Comparison of ENCODE assay signal across 22 mouse cellular contexts in genomic region chr19:56920232-56920631, GRCm38 (mm10). TPM values are rescaled to one million over a fixed set of nuclear protein-coding genes. Genes with fewer than 3 reads are reported as not detected.
A peak's percentile ranks its signal among the peaks of the same experiment; 100 is the strongest.
DNase-seq lines count a peak whose midpoint lies in the region; ATAC-seq and TF ChIP-seq lines count a peak whose summit lies in the region.
"Had no signal": no experiment of that assay in that cellular context is flagged by ENCODE, and none has a peak within 500 bp of the region (broad histone marks: within the 10 kb centered on the region; RNA-seq: fewer than 3 reads in every experiment).

No protein-coding gene starts in this region.

- TF ChIP-seq POLR2A in heart, adult 2 months (IDR thresholded peaks at IDR 0.05; ENCODE audit: insufficient read depth, low read depth, low read length): no peak
- no peak for TF ChIP-seq POLR2A in kidney, adult 2 months (IDR thresholded peaks at IDR 0.05; ENCODE audit: low read depth, low read length)

- H3K4me2 ChIP-seq in kidney, embryonic 16.5 days (replicated peaks; ENCODE audit: low read depth, low read length): no peak overlapping the region
- H3K4me2 ChIP-seq in midbrain, embryonic 11.5 days: no peak overlapping the region
- H3K4me2 ChIP-seq in midbrain, embryonic 15.5 days: no peak overlapping the region
- H3K4me2 ChIP-seq: forebrain, embryonic 13.5 days; hindbrain, embryonic 12.5 days; limb, embryonic 12.5 days; liver, embryonic 11.5 days; midbrain, embryonic 13.5 days; neural tube, embryonic 15.5 days had no signal

- intact Hi-C loops in heart, adult 2 months (cut with DNase I): loop anchor here (5.0 to 10.0 kb wide), 2 partner anchors 217 to 405 kb away; no protein-coding TSS in a partner anchor

- H3K9me3 ChIP-seq in kidney, embryonic 16.5 days (ENCODE audit: low read length): no peaks in the 10 kb centered on the region
- H3K9me3 ChIP-seq in midbrain, embryonic 11.5 days (ENCODE audit: control insufficient read depth, low read length): no peaks in the 10 kb centered on the region
- H3K9me3 ChIP-seq in midbrain, embryonic 15.5 days: no peaks in the 10 kb centered on the region
- H3K9me3 ChIP-seq: forebrain, embryonic 13.5 days; hindbrain, embryonic 12.5 days; limb, embryonic 12.5 days; midbrain, embryonic 13.5 days; neural tube, embryonic 15.5 days had no signal

- 87% methylated on average over 13 of the region's 13 CpGs for WGBS in heart, adult 2 months
- WGBS in kidney, embryonic 16.5 days: 86% methylated on average over 13 of the region's 13 CpGs
- 86% methylated on average over 13 of the region's 13 CpGs for WGBS in kidney, adult 2 months
- WGBS in midbrain, embryonic 11.5 days: 94% methylated on average over 13 of the region's 13 CpGs
- WGBS in midbrain, embryonic 15.5 days: 94% methylated on average over 13 of the region's 13 CpGs

- TF ChIP-seq CTCF in heart, adult 2 months (IDR thresholded peaks at IDR 0.05): no peak
- no peak for TF ChIP-seq CTCF in kidney, adult 2 months (conservative IDR thresholded peaks at IDR 0.05; ENCODE audit: insufficient read depth, insufficient read length, low read depth, low read length)

- no peaks in the 10 kb centered on the region for H3K4me1 ChIP-seq in heart, adult 2 months (ENCODE audit: control insufficient read depth, insufficient read depth, low read length)
- peaks cover 8% of the 10 kb centered on the region for H3K4me1 ChIP-seq in kidney, embryonic 16.5 days (ENCODE audit: insufficient read depth, low read length)
- peaks cover 2% of the 10 kb centered on the region; the same call in 1 of the 2 replicates for H3K4me1 ChIP-seq in kidney, adult 2 months (ENCODE audit: control insufficient read depth, insufficient read depth, low read length)
- H3K4me1 ChIP-seq in midbrain, embryonic 11.5 days (ENCODE audit: control insufficient read depth, insufficient read depth, low read length): no peaks in the 10 kb centered on the region
- H3K4me1 ChIP-seq in midbrain, embryonic 15.5 days: no peaks in the 10 kb centered on the region
- H3K4me1 ChIP-seq: forebrain, embryonic 13.5 days; hindbrain, embryonic 12.5 days; limb, embryonic 12.5 days; megakaryocyte, embryonic 14.5 days; neural tube, embryonic 15.5 days had no signal

- no peak for ATAC-seq in kidney, embryonic 16.5 days (ENCODE audit: low FRiP score, low TSS enrichment)
- ATAC-seq in midbrain, embryonic 11.5 days (ENCODE audit: low FRiP score): peak; percentile 22; the same call in 1 of the 2 replicates
- no peak for ATAC-seq in midbrain, embryonic 15.5 days (replicated peaks)
- ATAC-seq: CD4-positive, CD25-positive, alpha-beta regulatory T cell, adult 4 months; inflammation-experienced regulatory T-cells, adult 6 months had no signal

- H3K9ac ChIP-seq in heart, adult 2 months (ENCODE audit: low read depth, low read length): no peak overlapping the region
- peak overlapping the region; percentile 29; the same call in 1 of the 2 replicates for H3K9ac ChIP-seq in kidney, embryonic 16.5 days (replicated peaks; ENCODE audit: low read length)
- no peak overlapping the region for H3K9ac ChIP-seq in midbrain, embryonic 11.5 days (ENCODE audit: low read length)
- H3K9ac ChIP-seq in midbrain, embryonic 15.5 days: no peak overlapping the region
- H3K9ac ChIP-seq: forebrain, embryonic 13.5 days; hindbrain, embryonic 12.5 days; limb, embryonic 12.5 days; midbrain, embryonic 13.5 days; neural tube, embryonic 15.5 days had no signal

- DNase-seq in heart, adult 2 months: no peak
- no peak for DNase-seq in heart, adult 8-10 months (ENCODE audit: low spot score)
- no peak for DNase-seq in kidney, adult 2 months
- DNase-seq in midbrain, embryonic 11.5 days (ENCODE audit: low spot score, missing footprints): peak; percentile 60
- DNase-seq in frontal cortex, postnatal 36 days (ENCODE audit: low spot score in 2 of 2): no peak

- H3K36me3 ChIP-seq in heart, adult 2 months (ENCODE audit: control insufficient read depth, insufficient read depth, low read length): no peaks in the 10 kb centered on the region
- H3K36me3 ChIP-seq in kidney, embryonic 16.5 days (ENCODE audit: insufficient read depth, low read length): no peaks in the 10 kb centered on the region; the same call in 1 of the 2 replicates
- no peaks in the 10 kb centered on the region for H3K36me3 ChIP-seq in kidney, adult 2 months (ENCODE audit: control insufficient read depth, insufficient read depth, low read length)
- no peaks in the 10 kb centered on the region for H3K36me3 ChIP-seq in midbrain, embryonic 11.5 days (ENCODE audit: control insufficient read depth, insufficient read depth, low read length)
- no peaks in the 10 kb centered on the region for H3K36me3 ChIP-seq in midbrain, embryonic 15.5 days (replicated peaks)
- H3K36me3 ChIP-seq: hindbrain, embryonic 12.5 days; limb, embryonic 12.5 days; midbrain, embryonic 13.5 days; neural tube, embryonic 15.5 days had no signal

- peak overlapping the region; percentile 21; the same call in 1 of the 2 replicates for H3K27ac ChIP-seq in heart, adult 2 months
- peak overlapping the region; percentile 65 for H3K27ac ChIP-seq in kidney, embryonic 16.5 days (ENCODE audit: low read length)
- no peak overlapping the region for H3K27ac ChIP-seq in kidney, adult 2 months (ENCODE audit: insufficient read depth, low read depth, low read length)
- H3K27ac ChIP-seq in midbrain, embryonic 11.5 days (ENCODE audit: low read depth, low read length): no peak overlapping the region
- H3K27ac ChIP-seq in midbrain, embryonic 15.5 days: no peak overlapping the region
- H3K27ac ChIP-seq: forebrain, embryonic 13.5 days; hindbrain, embryonic 12.5 days; limb, embryonic 12.5 days; midbrain, embryonic 13.5 days; neural tube, embryonic 15.5 days had no signal

- H3K79me2 ChIP-seq in heart, adult 2 months (replicated peaks; ENCODE audit: control insufficient read depth, insufficient read depth, low read length): no peaks in the 10 kb centered on the region

- no peaks in the 10 kb centered on the region for H3K27me3 ChIP-seq in heart, adult 2 months (ENCODE audit: control insufficient read depth, insufficient read depth, low read length)
- H3K27me3 ChIP-seq in kidney, embryonic 16.5 days (ENCODE audit: insufficient read depth, low read length): no peaks in the 10 kb centered on the region
- no peaks in the 10 kb centered on the region for H3K27me3 ChIP-seq in kidney, adult 2 months (replicated peaks; ENCODE audit: control insufficient read depth, insufficient read depth, low read length)
- H3K27me3 ChIP-seq in midbrain, embryonic 11.5 days (ENCODE audit: control insufficient read depth, insufficient read depth, low read length): no peaks in the 10 kb centered on the region
- no peaks in the 10 kb centered on the region for H3K27me3 ChIP-seq in midbrain, embryonic 15.5 days (replicated peaks)
- H3K27me3 ChIP-seq: forebrain, embryonic 13.5 days; hindbrain, embryonic 12.5 days; limb, embryonic 12.5 days; midbrain, embryonic 13.5 days; neural tube, embryonic 15.5 days had no signal

- no peak overlapping the region for H3K4me3 ChIP-seq in heart, adult 2 months
- no peak overlapping the region for H3K4me3 ChIP-seq in kidney, embryonic 16.5 days (ENCODE audit: low read length)
- no peak overlapping the region for H3K4me3 ChIP-seq in kidney, adult 2 months (ENCODE audit: insufficient read depth, low read depth, low read length)
- no peak overlapping the region for H3K4me3 ChIP-seq in midbrain, embryonic 11.5 days (ENCODE audit: low read depth, low read length)
- no peak overlapping the region for H3K4me3 ChIP-seq in midbrain, embryonic 15.5 days
- H3K4me3 ChIP-seq: forebrain, embryonic 13.5 days; hindbrain, embryonic 12.5 days; limb, embryonic 12.5 days; megakaryocyte, embryonic 14.5 days; midbrain, embryonic 13.5 days; neural tube, embryonic 15.5 days had no signal

- TF ChIP-seq EP300 in heart, adult 2 months (IDR thresholded peaks at IDR 0.05; ENCODE audit: insufficient read depth, low read depth, low read length): no peak

RNA-seq across cellular contexts. Expression of gene Vwa2, which starts 46.2 kb away (rescaled TPM):
- total RNA-seq in heart, adult 2 months (2021): not detected
- not detected in 2 replicates for polyA plus RNA-seq in heart, adult 2 months (2012; rRNA removed)
- not detected for total RNA-seq in heart, adult 8-10 months (2022)
- polyA plus RNA-seq in kidney, embryonic 16.5 days (2015; fragmentation: Nextera tagmentation; extraction: Ambion mirVana): 22.4 and 23.9 TPM in 2 replicates
- polyA plus RNA-seq in kidney, adult 2 months (2012; rRNA removed): 11.2 and 16.1 TPM in 2 replicates
- polyA plus RNA-seq in midbrain, embryonic 11.5 days (2014; fragmentation: Nextera tagmentation; extraction: Ambion mirVana): 0.18 and 0.26 TPM in 2 replicates
- polyA plus RNA-seq in midbrain, embryonic 15.5 days (2015; fragmentation: Nextera tagmentation; extraction: Ambion mirVana): 0.56 and 0.62 TPM in 2 replicates
- total RNA-seq: adrenal gland, adult 2 months; adrenal gland, postnatal 36 days; gastrocnemius, postnatal 36 days; heart, postnatal 14 days; monocyte, adult 5-6 weeks had no signal
- polyA plus RNA-seq: adrenal gland, adult 2 months; CD4-positive, CD25-positive, alpha-beta regulatory T cell, adult 4 months; cortical plate, adult 2 months; inflammation-experienced regulatory T-cells, adult 6 months had no signal

Comparison
In these comparisons a context has a peak if more than half of its experiments do, and no peak if none do; other contexts are left out.
1. H3K27ac ChIP-seq: peak in heart, adult 2 months (single experiment) and kidney, embryonic 16.5 days (single experiment); none in kidney, adult 2 months (single experiment), midbrain, embryonic 11.5 days (single experiment) and midbrain, embryonic 15.5 days (single experiment).